Mouse (Mus musculus) 416B (cell line): ENCODE results near the gene Rpgrip1.

Experiments used
- DNase-seq: peaks from one replicate; pipeline ENCODE4 v3.0.0; 2011; ENCODE audit warnings: low read depth

Rpgrip1 gene

DNA sequence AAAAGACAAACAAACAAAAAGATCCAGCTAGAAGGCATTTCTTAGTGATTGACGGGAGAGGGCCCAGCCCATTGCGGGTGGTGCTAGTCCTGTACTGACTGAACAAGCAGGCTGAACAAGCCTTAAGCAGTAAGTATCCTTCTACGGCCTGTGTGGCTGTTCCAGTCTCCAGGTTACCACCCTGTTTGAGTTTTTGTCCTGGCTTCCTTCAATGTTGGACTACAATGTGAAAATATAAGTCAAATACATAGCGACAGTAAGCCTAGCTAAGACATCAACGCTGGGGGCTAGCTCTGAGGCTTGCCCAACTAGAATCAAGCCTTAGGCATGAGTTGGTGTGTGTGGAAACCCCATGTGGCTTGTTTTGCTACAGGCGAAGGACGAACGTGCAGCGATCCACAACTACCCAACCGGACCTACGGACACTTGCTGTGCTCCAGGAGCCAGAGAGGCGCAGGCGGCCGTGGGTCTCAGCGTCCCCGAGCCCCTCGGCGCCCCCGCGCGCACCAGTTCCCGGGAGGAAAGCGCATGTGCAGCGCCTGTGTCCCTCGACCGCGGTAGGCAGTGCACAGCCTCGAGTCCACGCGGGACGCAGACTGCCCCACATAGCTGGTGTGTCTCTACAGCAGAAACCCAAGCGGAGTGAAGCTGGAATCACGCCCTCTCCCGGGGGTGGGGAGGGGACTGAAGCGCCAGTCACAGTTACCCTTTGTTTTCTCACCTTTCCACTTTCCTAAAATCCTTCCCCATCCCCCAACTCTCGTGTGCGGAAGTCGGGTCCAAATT is 8.5 kb downstream of the Rpgrip1 start:
- no peak for DNase-seq

DNA sequence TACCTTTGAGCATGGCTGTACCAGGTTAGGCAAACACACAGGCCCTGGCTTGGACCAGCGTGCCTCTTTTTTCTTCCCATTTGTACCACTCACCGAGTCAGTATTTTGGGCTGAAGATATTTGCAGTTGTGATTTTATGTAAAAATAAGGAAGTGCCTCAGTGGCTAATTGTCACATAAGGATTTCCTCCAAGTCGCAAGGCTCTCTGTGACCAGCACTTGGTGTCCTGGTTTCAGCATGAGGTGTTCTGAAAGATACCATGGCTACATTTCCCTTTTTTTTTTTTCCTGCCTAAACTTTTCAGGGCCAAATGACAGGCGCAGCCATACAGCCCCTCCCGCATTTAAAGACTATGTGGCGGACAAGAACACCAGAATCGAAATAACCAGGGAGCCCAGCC is 9.7 kb downstream of the Rpgrip1 start:
- DNase-seq: no peak

DNA sequence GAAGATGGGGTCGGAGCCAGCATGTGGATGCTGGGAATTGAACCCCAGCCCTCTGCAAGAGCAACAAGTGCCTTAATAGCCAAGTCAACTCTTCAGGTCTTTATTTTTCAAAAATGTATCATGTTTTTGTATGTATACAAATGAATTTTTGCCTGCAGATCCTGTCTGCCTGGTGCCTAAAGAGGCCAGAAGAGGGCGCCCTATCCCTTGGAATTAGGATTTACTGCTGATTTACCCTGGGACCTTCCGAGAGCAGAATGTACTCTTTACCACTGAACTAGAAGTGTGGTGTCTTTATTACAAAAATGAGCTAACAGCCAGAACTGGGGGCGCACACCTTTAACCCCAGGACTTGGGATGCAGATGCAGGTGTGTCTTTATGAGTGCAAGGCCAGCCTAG is 13.4 kb downstream of the Rpgrip1 start:
- DNase-seq: peak; percentile 80

DNA sequence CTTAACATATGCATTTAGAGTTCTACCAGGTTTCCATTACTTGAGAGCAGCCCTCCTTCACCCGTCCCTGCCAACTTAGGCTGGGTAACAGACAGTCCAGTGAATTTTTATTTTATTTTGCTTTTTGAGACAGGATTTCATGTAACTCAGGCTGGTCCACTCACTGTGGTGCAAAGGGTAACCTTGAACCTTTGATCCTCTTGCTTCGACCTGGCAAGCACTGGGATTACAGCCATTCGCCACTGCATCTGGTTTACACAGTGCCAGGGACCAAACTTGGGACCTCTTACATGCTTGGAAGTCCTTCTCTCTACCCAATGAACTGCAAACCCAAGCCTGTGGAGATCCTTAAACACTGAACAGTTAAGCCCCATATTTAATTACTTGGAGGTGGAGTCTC is 14.1 kb downstream of the Rpgrip1 start:
- DNase-seq: no peak

DNA sequence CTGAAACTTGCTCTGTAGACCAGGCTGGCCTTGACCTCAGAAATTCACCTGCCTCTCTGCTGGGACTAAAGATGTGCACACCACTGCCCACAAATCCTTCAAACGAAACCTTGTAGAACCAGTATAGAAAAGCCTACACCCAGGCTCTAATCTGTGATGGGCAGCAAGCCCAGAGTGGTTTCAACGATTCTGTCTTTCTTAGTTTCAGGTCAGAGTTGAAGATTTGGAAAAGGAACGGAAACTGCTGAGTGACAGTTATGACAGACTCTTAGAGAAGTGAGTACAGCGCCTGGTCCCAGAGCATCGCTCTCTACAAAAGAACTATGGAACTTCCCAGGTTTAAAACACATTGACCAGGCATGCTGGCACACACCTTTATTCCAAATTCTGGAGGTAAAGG is 23.1 kb downstream of the Rpgrip1 start:
- DNase-seq: no peak

DNA sequence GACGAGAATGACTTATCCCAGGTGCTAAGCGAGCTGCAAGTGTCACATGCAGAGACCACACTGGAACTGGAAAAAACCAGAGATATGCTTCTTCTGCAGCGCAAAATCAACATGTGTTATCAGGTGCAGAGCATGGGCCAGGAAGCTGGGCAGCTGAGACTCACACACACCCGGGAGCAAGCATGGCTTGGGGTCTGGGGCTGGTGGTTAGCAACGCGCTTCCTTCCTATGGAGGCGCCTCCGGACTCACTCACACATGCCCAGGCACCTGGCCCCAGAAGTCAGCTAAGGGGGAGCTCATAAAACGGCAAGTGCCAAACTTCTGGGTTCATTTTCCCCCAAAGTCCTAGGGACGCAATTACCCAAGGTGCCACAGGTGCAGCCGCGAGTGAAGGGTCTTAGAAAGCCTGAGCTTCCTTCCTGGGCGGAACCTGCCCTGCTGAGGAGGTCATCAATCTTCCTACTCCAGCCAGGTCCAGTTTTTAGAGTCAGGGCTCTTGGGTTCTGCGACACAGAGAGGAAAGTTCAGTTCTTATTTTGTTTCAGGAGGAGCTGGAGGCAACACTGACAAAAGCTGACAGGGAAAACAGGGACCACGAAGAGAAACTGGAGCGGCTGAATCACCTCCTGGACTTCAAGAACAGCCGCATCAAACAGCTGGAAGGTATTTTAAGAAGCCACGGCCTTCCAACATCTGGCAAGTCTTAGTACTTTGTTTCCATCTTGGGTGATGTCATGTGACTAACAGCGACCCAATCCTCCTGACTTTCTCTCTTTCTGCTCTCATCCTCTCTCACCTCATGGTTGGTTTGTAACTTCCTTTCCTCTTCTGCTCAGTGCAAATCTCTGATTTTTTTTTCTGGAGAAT is 30.3 kb downstream of the Rpgrip1 start:
- peak; percentile 66 for DNase-seq

DNA sequence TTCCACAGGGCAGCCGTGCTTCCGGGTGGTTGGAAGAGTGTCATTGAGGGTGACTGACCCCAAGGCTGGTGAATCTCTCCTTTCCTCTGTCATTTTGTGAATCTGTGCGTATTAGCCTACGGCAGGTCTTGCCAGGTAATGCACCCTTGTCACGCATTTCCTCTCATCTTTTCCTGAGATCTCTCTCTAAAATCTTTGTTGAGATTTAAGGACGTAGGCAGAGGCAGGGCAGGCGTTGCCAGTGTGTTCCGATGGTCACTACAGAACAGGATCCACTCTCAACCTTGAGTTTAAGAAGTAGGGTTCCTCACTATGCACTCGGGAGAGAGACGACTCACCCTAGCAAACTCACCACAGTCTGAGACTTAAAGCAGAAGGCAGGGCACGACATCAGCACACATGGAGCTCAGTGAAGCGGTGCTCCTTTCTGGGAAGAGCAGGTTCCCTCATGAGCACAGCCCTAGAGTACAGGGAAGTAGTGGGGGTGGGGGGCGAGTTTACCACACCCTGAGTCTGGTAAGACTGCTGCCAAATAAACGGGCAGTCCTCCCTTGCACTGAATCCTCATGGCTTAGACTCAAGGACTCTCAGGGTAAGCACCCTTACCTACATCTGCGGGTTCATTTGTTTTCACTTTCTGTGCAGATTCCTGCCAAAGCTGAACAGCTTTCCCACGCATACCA is 31.1 kb downstream of the Rpgrip1 start:
- peak; percentile 18 for DNase-seq

DNA sequence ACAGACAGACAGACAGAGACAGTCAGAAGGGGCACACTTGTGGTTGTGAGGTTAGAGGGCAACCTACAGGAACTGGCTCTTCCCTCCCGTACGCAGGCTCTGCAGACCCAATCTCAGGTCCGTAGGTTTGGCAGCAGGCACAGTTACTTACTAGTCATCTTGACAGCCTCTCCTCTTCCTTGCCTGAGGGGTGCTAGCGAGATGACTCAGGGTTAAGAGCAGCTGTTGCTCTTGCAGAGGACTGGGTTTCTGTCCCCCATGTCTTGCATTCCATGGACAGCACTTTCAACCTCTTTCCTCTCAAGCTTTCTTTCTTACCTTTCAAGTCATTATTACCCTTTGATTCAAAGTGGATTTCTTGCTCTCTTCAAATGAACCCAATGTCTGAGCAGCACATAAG is 33.7 kb downstream of the Rpgrip1 start:
- no peak for DNase-seq

DNA sequence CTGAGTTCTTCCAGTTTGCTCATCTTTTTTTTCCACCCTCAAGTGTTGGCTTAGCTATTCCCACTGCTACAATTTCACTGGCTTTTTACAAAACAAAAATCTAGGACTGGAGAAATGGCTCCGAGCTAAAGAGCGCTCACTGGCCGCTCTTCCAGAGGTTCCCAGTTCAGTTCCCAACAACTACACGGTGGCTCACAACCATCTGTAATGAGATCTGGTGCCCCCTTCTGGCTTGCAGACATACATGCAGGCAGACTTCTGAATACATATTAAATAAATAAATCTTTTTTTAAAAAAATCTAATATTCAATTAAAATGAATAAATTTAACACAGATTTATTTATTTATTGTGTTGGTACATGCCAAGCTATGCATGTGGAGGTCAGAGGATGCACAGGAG is 36.0 kb downstream of the Rpgrip1 start:
- peak; percentile 56 for DNase-seq

DNA sequence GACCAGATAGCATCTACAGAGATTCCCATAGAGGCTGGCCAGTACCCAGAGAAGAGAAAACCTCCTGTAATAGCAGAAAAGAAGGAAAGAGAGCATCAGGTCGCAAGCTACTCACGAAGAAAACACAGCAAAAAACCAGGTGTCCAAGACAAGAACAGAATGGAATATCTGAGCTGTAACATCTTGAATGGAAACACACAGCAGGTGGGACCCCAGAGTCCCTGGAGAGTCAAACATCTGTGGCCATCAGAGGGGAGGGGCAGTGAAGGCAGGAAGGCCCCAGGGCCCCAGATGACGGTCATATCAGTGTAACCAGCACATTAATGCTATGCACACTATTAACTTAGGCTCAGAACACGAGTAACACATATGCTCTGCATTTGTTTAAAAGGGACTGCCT is 39.4 kb downstream of the Rpgrip1 start:
- DNase-seq: no peak

DNA sequence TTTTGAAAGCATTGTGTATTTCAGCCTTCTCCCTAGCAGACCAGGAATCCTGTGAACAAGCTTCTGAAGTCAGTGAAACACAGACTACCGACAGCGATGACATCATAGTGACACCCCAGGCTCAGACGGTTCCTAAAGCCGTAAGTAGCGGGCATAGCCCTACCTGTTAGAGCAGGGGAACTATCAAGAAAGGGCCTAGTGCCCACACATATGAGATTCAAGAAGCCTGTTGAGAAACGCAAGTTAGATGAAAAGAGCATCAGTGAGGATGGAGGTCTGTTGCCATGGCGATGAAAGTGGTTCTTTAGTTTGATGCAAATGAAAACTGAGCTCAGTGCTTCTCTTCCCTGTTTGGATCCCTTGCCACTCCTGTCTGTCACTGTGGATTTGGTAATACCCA is 41.7 kb downstream of the Rpgrip1 start:
- DNase-seq: no peak

DNA sequence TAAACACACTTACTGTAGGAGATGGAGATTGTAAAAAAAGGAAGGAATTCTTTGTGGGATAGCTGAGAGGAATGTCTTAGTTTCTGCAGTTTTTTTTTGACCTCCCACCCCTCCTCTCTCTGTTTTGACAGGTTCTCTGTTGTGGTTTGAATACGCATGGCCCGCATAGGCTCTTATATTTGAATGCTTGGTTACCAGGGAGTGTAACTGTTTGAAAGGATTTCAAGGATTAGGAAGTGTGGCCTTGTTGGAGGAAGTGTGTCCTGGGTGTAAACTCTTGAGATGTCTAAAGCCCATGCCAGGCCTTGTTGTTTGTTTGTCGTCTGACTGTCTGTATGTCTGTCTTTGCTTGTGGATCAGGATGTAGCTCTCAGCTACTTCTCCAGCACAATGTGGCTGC is 42.1 kb downstream of the Rpgrip1 start:
- no peak for DNase-seq

DNA sequence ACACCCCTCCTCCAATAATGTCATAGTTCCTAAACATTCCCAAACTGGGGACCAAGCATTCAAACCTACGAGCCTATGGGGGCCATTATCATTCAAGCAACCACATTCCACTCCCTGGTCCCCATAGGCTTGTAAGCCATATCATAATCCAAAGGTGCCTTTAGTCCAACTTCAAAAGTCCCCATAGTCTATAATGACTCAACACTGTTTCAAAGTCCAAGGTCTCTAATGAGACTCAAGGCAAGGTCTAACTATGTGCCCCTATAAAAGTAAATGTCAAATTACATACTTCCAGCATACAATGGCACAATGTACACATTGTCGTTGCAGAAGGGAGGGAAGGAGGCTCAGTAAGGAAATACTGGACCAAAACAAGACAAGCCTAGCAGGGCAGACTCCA is 44.5 kb downstream of the Rpgrip1 start:
- DNase-seq: no peak

DNA sequence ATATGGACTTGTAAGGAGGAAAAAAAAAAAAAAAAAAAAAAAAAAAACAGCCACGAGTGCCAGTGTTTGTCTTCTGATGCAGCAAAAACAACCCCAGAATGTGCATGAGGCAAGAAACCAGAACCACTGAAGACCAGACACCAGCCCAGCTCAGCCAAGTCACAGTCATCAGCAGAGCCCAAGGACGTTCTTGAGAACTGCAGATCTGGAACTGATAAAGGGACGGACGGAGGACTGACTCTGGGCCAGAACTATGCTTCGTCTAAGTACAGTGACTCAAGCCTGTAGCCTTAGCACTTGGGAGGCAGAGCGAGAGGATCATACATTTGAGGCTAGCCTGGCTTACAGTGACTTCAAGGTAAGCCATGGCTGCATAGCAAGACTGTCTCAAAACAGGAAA is 50.4 kb downstream of the Rpgrip1 start:
- no peak for DNase-seq

DNA sequence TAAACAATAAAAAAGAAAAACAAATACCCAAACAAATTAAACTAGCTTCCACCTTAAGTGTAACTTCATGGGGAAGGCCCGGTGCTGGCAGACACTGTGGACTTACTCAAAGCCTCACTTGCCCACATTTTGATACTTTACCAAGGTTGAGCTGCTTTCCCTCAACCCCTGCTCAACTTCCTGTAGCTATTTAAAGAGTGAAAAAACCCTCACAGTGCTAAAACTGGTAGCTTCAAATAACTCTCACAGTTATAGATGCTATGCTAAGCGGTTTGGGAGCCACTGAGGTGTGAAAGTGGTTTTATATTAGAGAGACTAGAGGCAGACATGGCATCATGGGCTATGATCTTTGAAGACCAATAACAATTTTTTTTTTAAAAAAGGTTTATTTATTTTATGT is 56.1 kb downstream of the Rpgrip1 start:
- peak; percentile 27 for DNase-seq

DNA sequence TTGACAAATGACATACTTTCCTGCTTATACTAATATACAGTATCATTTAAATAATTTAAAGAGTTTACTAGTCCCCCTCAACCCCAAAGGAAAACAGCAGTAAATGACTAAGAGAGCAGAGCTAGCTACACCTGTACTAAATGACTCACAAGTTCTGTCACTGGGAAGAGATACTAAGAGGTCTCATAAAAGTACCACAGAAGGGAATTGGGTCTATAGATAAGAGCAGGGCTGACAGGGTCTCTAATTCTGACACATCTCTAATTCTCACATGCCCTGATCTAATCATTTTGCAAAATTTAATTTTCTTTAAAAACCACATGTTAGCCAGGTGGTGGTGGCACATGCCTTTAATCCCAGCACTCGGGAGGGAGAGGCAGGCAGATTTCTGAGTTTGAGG is 78.3 kb downstream of the Rpgrip1 start:
- no peak for DNase-seq

DNA sequence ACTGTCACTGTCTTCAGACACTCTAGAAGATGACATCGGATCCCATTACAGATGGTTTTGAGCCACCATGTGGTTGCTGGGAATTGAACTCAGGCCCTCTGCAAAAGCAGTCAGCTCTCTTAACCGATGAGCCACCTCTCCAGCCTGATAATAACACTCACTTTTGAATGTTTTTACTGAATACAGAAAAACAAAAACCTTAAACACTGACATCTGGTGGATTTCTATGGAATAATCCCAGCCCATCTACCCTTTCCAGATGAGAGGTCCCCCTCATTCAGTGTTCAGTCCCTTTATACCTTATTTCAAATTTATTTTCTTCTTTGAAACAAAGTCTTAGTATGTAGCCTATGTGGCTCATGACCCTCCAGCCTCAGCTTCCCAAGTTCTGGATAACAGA is 79.0 kb downstream of the Rpgrip1 start:
- peak; percentile 55 for DNase-seq

DNA sequence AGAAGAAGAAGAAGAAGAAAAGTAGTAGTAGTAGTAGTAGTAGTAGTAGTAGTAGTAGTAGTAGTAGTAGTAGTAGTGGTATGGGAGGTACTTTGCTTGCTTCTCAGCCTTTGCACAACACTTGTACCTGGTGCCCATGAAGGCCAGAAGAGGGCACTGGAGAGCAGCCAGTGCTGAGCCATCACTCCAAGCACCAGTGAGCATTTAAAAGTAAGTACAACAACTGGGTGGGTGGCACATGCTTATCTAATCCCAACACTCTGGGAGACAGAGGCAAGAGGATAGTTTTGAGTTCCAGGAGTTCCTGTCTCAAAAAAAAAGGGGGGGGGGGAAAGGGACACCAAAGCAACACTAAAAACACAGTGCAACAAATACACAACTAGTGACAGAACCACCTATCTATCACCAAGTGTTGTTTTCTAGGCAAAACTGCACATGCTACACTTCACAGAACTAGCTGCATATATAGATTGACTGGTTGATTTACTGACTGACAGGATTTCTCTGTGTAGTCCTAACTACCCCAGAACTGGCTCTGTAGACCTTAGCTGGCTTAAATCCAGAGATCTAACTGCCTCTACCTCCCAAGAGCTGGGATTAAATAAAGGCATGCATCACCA is 80.3 kb downstream of the Rpgrip1 start:
- DNase-seq: peak; percentile 77

DNA sequence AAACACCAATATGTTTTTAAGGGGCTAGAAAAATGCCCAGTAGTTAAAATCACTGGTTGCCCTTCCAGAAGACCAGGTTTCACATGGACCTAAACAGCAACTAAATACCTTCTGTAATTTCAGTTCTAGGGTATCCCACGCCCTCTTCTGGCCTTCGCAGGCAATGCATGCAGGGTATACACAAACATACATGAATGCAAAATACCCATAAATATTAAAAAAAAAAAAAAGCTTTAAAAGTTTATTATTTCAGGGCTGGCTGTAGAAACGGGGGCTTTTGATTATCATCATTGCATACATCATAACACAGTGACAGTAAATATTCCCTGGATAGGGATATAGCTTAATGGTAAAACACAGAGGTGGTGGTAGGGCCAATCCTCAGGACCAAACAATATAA is 85.2 kb downstream of the Rpgrip1 start:
- peak; percentile 82 for DNase-seq

DNA sequence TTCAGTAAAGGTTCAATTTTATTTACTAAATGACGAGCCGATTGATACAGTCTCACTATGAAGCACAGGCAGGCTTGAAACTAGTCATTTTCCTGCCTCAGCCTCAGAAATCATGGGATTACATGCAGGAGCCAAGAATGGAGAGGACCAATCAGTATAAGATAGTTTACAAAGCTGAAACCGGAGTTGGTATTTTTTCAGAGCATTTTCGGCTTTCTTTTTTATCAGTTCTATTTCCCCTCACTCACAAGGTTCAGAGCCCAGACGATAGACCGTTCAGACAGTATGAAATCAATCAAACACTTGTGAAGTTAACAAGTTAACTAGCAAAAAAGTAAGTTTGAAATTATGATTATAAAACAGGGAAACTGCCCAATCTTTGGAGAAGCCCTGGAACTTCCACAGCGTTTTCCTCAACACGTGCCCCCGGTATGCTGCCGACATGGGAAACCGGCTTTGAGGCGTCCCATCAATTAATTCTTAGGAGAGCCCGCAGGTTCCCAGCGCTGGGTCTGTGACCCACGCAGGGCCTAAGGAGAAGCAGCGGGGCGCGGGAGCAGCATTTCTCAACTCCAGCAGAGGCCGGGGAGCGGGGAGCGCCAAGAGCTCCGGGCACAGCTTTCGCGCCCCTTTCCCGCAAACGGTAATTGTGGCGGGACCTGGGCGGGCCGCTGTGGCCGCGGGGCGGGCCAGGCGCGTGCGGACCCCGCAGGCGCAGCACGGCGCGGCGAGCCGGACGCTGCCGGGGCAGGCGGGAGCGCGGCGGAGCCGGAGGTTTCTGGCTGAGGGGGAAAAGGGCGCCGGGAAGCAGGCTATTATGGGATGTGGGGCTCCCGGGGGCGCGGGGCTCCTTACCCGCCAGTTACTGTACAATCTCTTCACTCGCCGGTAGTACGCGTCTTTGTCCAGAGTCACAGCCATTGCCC is 86.0 kb downstream of the Rpgrip1 start:
- peak; percentile 38 for DNase-seq

DNA sequence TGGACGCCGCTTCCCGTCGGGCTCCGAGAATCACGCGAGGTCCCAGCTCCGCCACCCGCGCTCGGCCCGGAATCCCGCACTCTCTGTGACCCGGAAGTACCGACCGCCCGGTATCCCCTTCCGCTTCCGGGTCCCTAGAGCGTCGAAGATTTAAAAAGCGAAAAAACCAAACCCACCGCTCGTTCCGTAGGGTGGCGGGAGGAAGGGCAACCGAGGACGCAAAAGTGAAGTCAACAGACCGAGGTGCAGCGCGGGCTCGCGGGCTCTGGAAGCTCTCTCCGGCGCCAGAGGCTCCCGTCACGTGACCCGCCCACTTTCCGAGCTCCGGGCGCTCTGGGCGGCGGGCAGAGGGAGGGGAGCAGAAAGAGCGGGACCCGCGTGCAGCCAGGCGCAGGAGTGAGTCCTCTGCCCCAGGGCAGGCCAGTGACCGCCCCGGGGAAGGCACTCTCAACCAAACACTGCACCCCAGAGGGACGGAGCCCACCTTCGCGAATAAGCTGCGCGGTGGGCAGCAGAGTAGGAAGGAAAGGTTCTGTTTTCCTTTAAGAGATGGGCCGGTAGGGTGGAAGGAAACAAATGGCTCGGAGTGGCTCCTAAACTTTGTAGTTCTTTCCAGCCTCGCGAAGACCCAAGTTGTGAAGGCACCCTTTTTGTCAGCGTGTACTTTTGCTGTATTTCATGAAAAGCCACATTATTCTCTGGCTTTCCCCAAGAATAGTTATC is 86.8 kb downstream of the Rpgrip1 start, which contains the start of gene Supt16:
Supt16 (minus strand) TSS at position 261 of the 723 bp plus-strand sequence.
- peak; percentile 88 for DNase-seq
